Mouse (Mus musculus): ENCODE measurements at regions not wholly inside any gene's neighbourhood (a gene's known extent, or its start where the extent isn't known, plus 50 kb on each side); places are given as distances from the start of the nearest gene placed in this dataset.

DNA sequence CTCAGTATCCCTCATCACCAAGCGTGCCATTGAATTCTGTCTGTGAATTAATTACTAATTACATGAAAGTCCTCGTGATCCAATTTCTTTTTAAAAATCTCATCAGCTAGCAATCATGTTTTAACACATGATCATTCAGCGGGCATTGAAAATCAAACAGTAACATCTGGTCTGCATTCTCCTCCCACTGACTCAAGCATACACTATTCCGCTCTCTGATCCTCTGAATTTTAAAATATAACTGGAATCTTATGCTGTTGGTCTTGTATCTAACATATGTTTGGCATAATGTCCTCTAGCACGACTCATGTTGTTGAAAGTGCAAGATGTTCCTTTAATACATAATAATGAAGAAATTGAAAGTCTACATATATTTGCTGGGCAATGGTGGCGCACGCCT is 667.1 kb downstream of the 1190002N15Rik start:
- no peak for TF ChIP-seq EP300 (IDR thresholded peaks at IDR 0.05; ENCODE audit: low read depth)
- no peak for TF ChIP-seq CTCF (IDR thresholded peaks at IDR 0.05; ENCODE audit: low read depth)
